Comparison of ENCODE assay signal across 16 mouse cellular contexts in the genomic region with DNA sequence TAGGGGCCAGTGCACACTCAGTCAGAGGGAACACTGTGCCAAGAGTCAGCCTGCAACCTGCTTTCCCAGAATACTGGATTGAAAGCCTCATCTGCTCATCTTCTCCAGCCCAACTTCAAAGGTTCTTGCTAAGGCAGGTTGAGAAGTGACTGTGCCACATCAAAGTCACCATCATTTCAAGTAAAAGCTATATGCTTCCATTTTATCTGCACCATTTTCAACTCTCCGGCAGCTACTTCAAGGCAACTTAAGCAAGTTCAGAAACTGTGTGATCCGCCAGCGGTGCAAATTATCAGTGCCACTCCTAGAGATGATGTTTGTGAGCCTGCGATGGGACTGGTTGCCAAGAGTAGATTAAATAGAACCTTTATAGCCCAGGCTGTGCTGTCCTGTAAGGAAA. TPM values are rescaled to one million over a fixed set of nuclear protein-coding genes. Genes with fewer than 3 reads are reported as not detected.
DNase-seq lines count a peak whose midpoint lies in the region; ATAC-seq and TF ChIP-seq lines count a peak whose summit lies in the region.
"Had no signal": no experiment of that assay in that cellular context is flagged by ENCODE, and none has a peak within 500 bp of the region (broad histone marks: within the 10 kb centered on the region; RNA-seq: fewer than 3 reads in every experiment).

No protein-coding gene starts in this region.

- no peaks in the 10 kb centered on the region for H3K9me3 ChIP-seq in forebrain, postnatal 0 days (ENCODE audit: low read length)
- no peaks in the 10 kb centered on the region for H3K9me3 ChIP-seq in forebrain, embryonic 16.5 days (ENCODE audit: control insufficient read depth, low read length)
- no peaks in the 10 kb centered on the region for H3K9me3 ChIP-seq in hindbrain, embryonic 14.5 days (ENCODE audit: control insufficient read depth, low read length)
- H3K9me3 ChIP-seq in midbrain, postnatal 0 days (ENCODE audit: low read length), result no peaks in the 10 kb centered on the region
- H3K9me3 ChIP-seq in stomach, postnatal 0 days (ENCODE audit: control insufficient read depth, low read length), result no peaks in the 10 kb centered on the region
- H3K9me3 ChIP-seq: heart, embryonic 13.5 days had no signal

- peak; percentile 34 to 37 for DNase-seq in cerebellum, adult 2 months
- DNase-seq in cerebellum, adult 11 months, result no peak
- peak; percentile 14 for DNase-seq in forebrain, postnatal 0 days
- no peak for DNase-seq in hindbrain, embryonic 14.5 days (ENCODE audit: low spot score)
- DNase-seq in midbrain, postnatal 0 days (ENCODE audit: low spot score), result no peak
- no peak for DNase-seq in stomach, postnatal 0 days (ENCODE audit: low spot score)
- no peak for DNase-seq in heart, postnatal 10 days
- DNase-seq: adrenal gland, postnatal 14 days had no signal

- intact Hi-C loops in heart, postnatal 10 days (cut with DNase I), result no loop called here

- peak overlapping the region; percentile 89 for H3K4me3 ChIP-seq in cerebellum, adult 2 months (replicated peaks; ENCODE audit: insufficient read depth, low read depth, low read length)
- H3K4me3 ChIP-seq in forebrain, postnatal 0 days (ENCODE audit: low read depth, low read length), result peak overlapping the region; percentile 60
- H3K4me3 ChIP-seq in forebrain, embryonic 16.5 days (replicated peaks; ENCODE audit: low read length), result no peak overlapping the region
- peak overlapping the region; percentile 56 for H3K4me3 ChIP-seq in hindbrain, embryonic 14.5 days (replicated peaks; ENCODE audit: low read length)
- H3K4me3 ChIP-seq in midbrain, postnatal 0 days (ENCODE audit: low read depth, low read length), result peak overlapping the region; percentile 59
- no peak overlapping the region for H3K4me3 ChIP-seq in stomach, postnatal 0 days (ENCODE audit: low read depth, low read length)

- no peak for ATAC-seq in forebrain, postnatal 0 days
- ATAC-seq in forebrain, embryonic 16.5 days, result no peak
- ATAC-seq in hindbrain, embryonic 14.5 days (ENCODE audit: low FRiP score), result no peak
- ATAC-seq in midbrain, postnatal 0 days (ENCODE audit: low FRiP score), result no peak
- ATAC-seq in stomach, postnatal 0 days (ENCODE audit: low FRiP score, low TSS enrichment), result no peak
- ATAC-seq: lung, postnatal 0 days had no signal

- no peak for TF ChIP-seq EP300 in stomach, postnatal 0 days (optimal IDR thresholded peaks at IDR 0.05)

- H3K36me3 ChIP-seq in forebrain, postnatal 0 days (ENCODE audit: insufficient read depth), result no peaks in the 10 kb centered on the region
- H3K36me3 ChIP-seq in forebrain, embryonic 16.5 days (ENCODE audit: control insufficient read depth, insufficient read depth), result no peaks in the 10 kb centered on the region
- no peaks in the 10 kb centered on the region for H3K36me3 ChIP-seq in hindbrain, embryonic 14.5 days (replicated peaks; ENCODE audit: control insufficient read depth, insufficient read depth)
- no peaks in the 10 kb centered on the region for H3K36me3 ChIP-seq in midbrain, postnatal 0 days (ENCODE audit: insufficient read depth, low read length)
- no peaks in the 10 kb centered on the region for H3K36me3 ChIP-seq in stomach, postnatal 0 days (ENCODE audit: control insufficient read depth, insufficient read depth, low read length)
- H3K36me3 ChIP-seq: heart, embryonic 13.5 days had no signal

- 82% methylated on average over 4 of the region's 4 CpGs for WGBS in cerebellum, adult 2 months
- WGBS in forebrain, postnatal 0 days, result 85% methylated on average over 4 of the region's 4 CpGs
- 77% methylated on average over 4 of the region's 4 CpGs for WGBS in forebrain, embryonic 16.5 days
- 82% methylated on average over 4 of the region's 4 CpGs for WGBS in hindbrain, embryonic 14.5 days
- WGBS in midbrain, postnatal 0 days, result 76% methylated on average over 4 of the region's 4 CpGs
- WGBS in stomach, postnatal 0 days, result 78% methylated on average over 4 of the region's 4 CpGs

- TF ChIP-seq CTCF in cerebellum, adult 2 months (IDR thresholded peaks at IDR 0.05; ENCODE audit: borderline replicate concordance, insufficient read depth, low read depth, low read length), result no peak
- TF ChIP-seq CTCF in forebrain, postnatal 0 days (IDR thresholded peaks at IDR 0.05; ENCODE audit: low read depth), result no peak
- no peak for TF ChIP-seq CTCF in midbrain, postnatal 0 days (IDR thresholded peaks at IDR 0.05)
- no peak for TF ChIP-seq CTCF in stomach, postnatal 0 days (IDR thresholded peaks at IDR 0.05; ENCODE audit: low read depth)

- peak overlapping the region; percentile 60 for H3K4me2 ChIP-seq in forebrain, postnatal 0 days (ENCODE audit: low read depth)
- no peak overlapping the region for H3K4me2 ChIP-seq in forebrain, embryonic 16.5 days (ENCODE audit: low read length)
- H3K4me2 ChIP-seq in hindbrain, embryonic 14.5 days (replicated peaks), result peak overlapping the region; percentile 88
- peak overlapping the region; percentile 71 for H3K4me2 ChIP-seq in midbrain, postnatal 0 days (ENCODE audit: low read depth, low read length, poor library complexity, severe bottlenecking)
- no peak overlapping the region for H3K4me2 ChIP-seq in stomach, postnatal 0 days (replicated peaks; ENCODE audit: low read depth)

- H3K27me3 ChIP-seq in cerebellum, adult 2 months (ENCODE audit: control insufficient read depth, insufficient read depth, low read length), result no peaks in the 10 kb centered on the region
- H3K27me3 ChIP-seq in forebrain, postnatal 0 days (ENCODE audit: insufficient read depth, low read length), result no peaks in the 10 kb centered on the region
- H3K27me3 ChIP-seq in forebrain, embryonic 16.5 days (replicated peaks; ENCODE audit: control insufficient read depth, insufficient read depth, low read length), result no peaks in the 10 kb centered on the region
- no peaks in the 10 kb centered on the region for H3K27me3 ChIP-seq in hindbrain, embryonic 14.5 days (ENCODE audit: control insufficient read depth, insufficient read depth, low read length)
- H3K27me3 ChIP-seq in midbrain, postnatal 0 days (ENCODE audit: insufficient read depth, low read length), result no peaks in the 10 kb centered on the region
- H3K27me3 ChIP-seq in stomach, postnatal 0 days (ENCODE audit: control insufficient read depth, insufficient read depth, low read length), result 0 out of 2 replicates have a peak, but pooled peaks cover 4% of the 10 kb centered on the region
- H3K27me3 ChIP-seq: CH12.LX had no signal

- H3K4me1 ChIP-seq in cerebellum, adult 2 months (ENCODE audit: control insufficient read depth, insufficient read depth, low read length), result no peaks in the 10 kb centered on the region
- no peaks in the 10 kb centered on the region for H3K4me1 ChIP-seq in forebrain, postnatal 0 days (ENCODE audit: insufficient read depth)
- H3K4me1 ChIP-seq in forebrain, embryonic 16.5 days (replicated peaks; ENCODE audit: control insufficient read depth, insufficient read depth, low read length), result peaks cover 10% of the 10 kb centered on the region
- H3K4me1 ChIP-seq in hindbrain, embryonic 14.5 days (replicated peaks; ENCODE audit: control insufficient read depth, insufficient read depth, low read length), result peaks cover 4% of the 10 kb centered on the region; the same call in 1 of the 2 replicates
- no peaks in the 10 kb centered on the region; the same call in 1 of the 2 replicates for H3K4me1 ChIP-seq in midbrain, postnatal 0 days (ENCODE audit: insufficient read depth, low read length)
- H3K4me1 ChIP-seq in stomach, postnatal 0 days (replicated peaks; ENCODE audit: control insufficient read depth, insufficient read depth), result no peaks in the 10 kb centered on the region

- no peak overlapping the region for H3K9ac ChIP-seq in forebrain, postnatal 0 days
- H3K9ac ChIP-seq in forebrain, embryonic 16.5 days (replicated peaks; ENCODE audit: low read depth, low read length), result no peak overlapping the region
- no peak overlapping the region; the same call in 1 of the 2 replicates for H3K9ac ChIP-seq in hindbrain, embryonic 14.5 days
- H3K9ac ChIP-seq in midbrain, postnatal 0 days (replicated peaks; ENCODE audit: low read length, poor library complexity, severe bottlenecking), result no peak overlapping the region
- no peak overlapping the region for H3K9ac ChIP-seq in stomach, postnatal 0 days (ENCODE audit: low read length)
- H3K9ac ChIP-seq: heart, embryonic 13.5 days; liver, embryonic 14.5 days had no signal

- H3K27ac ChIP-seq in cerebellum, adult 2 months (ENCODE audit: insufficient read depth, low read length), result no peak overlapping the region
- H3K27ac ChIP-seq in forebrain, postnatal 0 days (ENCODE audit: low read depth, low read length), result no peak overlapping the region
- no peak overlapping the region for H3K27ac ChIP-seq in forebrain, embryonic 16.5 days (ENCODE audit: low read length)
- H3K27ac ChIP-seq in hindbrain, embryonic 14.5 days, result no peak overlapping the region
- H3K27ac ChIP-seq in midbrain, postnatal 0 days (ENCODE audit: low read depth, low read length), result no peak overlapping the region
- no peak overlapping the region for H3K27ac ChIP-seq in stomach, postnatal 0 days (replicated peaks)
- H3K27ac ChIP-seq: heart, embryonic 13.5 days; liver, embryonic 14.5 days had no signal

- TF ChIP-seq POLR2A in cerebellum, adult 2 months (IDR thresholded peaks at IDR 0.05; ENCODE audit: borderline replicate concordance, insufficient read depth, low read length), result no peak

RNA-seq across cellular contexts. Expression of a gene that starts 2.2 kb away (rescaled TPM):
- 13.7 and 13.9 TPM in 2 replicates for polyA plus RNA-seq in cerebellum, adult 2 months (2012; rRNA removed)
- total RNA-seq in forebrain, postnatal 0 days (2014; rRNA removed), result 29.5 and 35.4 TPM in 2 replicates
- 4.7 and 9.5 TPM in 2 replicates for polyA plus RNA-seq in forebrain, postnatal 0 days (2015; fragmentation: Nextera tagmentation; extraction: Ambion mirVana)
- polyA plus RNA-seq in forebrain, embryonic 16.5 days (2015; fragmentation: Nextera tagmentation; extraction: Ambion mirVana), result 6.8 and 14.5 TPM in 2 replicates
- 15.0 and 16.9 TPM in 2 replicates for polyA plus RNA-seq in hindbrain, embryonic 14.5 days (2014; fragmentation: Nextera tagmentation; extraction: Ambion mirVana)
- 37.5 and 41.5 TPM in 2 replicates for total RNA-seq in midbrain, postnatal 0 days (2014; rRNA removed)
- polyA plus RNA-seq in midbrain, postnatal 0 days (2015; fragmentation: Nextera tagmentation; extraction: Ambion mirVana), result 12.5 and 15.1 TPM in 2 replicates
- 0.33 and 0.35 TPM in 2 replicates for polyA plus RNA-seq in stomach, postnatal 0 days (2015; fragmentation: Nextera tagmentation; extraction: Ambion mirVana)
- total RNA-seq in heart, postnatal 10 days (2021), result under 1 TPM; 0.07 to 0.22 TPM
- total RNA-seq: CH12.LX; megakaryocyte, adult 5-6 weeks had no signal
- polyA plus RNA-seq: large intestine, adult 2 months; lung, postnatal 0 days; small intestine, adult 2 months had no signal

Comparison
In these comparisons a context has a peak if more than half of its experiments do, and no peak if none do; other contexts are left out.
1. DNase-seq: peak in cerebellum, adult 2 months (2 of 2) and forebrain, postnatal 0 days (single experiment); none in cerebellum, adult 11 months (single experiment), hindbrain, embryonic 14.5 days (single experiment), midbrain, postnatal 0 days (single experiment), stomach, postnatal 0 days (single experiment) and heart, postnatal 10 days (0 of 2).
2. H3K4me3 ChIP-seq: peak in cerebellum, adult 2 months (single experiment), forebrain, postnatal 0 days (single experiment), hindbrain, embryonic 14.5 days (single experiment) and midbrain, postnatal 0 days (single experiment); none in forebrain, embryonic 16.5 days (single experiment) and stomach, postnatal 0 days (single experiment).
3. H3K4me2 ChIP-seq: peak in forebrain, postnatal 0 days (single experiment), hindbrain, embryonic 14.5 days (single experiment) and midbrain, postnatal 0 days (single experiment); none in forebrain, embryonic 16.5 days (single experiment) and stomach, postnatal 0 days (single experiment).